Mouse (Mus musculus): ENCODE measurements around the gene Parva. TPM values are rescaled to one million over a fixed set of nuclear protein-coding genes. Genes with fewer than 3 reads are reported as not detected.

Gene Parva
- polyA plus RNA-seq, 1 experiment from 2014 or later = 26.2 TPM

GRCm38 (mm10) chr7:112634505-112635213 lies 207.4 kb downstream of the Parva start:
- WGBS = 88% methylated on average over 10 of the region's 10 CpGs
- no peak overlapping the region for H3K9ac ChIP-seq
- H3K36me3 ChIP-seq = no peaks in the 10 kb centered on the region
- no peak overlapping the region for H3K4me3 ChIP-seq
- no peak overlapping the region for H3K4me2 ChIP-seq
- H3K4me1 ChIP-seq (replicated peaks) = no peaks in the 10 kb centered on the region
- ATAC-seq (ENCODE audit: low read depth) = no peak
- 0 out of 2 replicates have a peak, but pooled peaks cover 2% of the 10 kb centered on the region for H3K9me3 ChIP-seq
- H3K27ac ChIP-seq (replicated peaks) = no peak overlapping the region
- no peaks in the 10 kb centered on the region for H3K27me3 ChIP-seq

DNA sequence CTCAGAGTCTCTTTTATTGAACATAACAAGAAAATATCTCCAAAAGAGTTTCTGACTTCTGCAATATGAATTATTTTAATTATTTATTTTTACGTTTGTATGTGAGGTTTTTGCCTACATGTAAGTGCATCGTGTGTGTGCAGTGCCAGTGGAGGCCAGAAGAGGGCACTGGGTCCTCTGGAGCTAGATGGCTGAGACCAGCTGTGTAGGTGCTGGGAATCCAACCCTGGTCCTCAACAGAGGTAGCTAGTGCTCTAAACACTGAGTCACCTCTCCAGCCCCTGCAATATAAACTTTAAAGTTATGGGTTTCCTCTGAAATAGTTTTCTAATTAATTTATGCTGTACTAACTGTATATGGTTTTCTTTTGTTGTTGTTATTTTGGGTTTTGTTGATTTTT lies 208.6 kb downstream of the Parva start:
- Histone ChIP-seq H3K27me3 (no peaks in the 10 kb centered on the region), H3K4me3 (no peak overlapping the region), H3K9me3 (0 out of 2 replicates have a peak, but pooled peaks cover 2% of the 10 kb centered on the region), H3K36me3 (no peaks in the 10 kb centered on the region), H3K4me2 (no peak overlapping the region), H3K4me1 (replicated peaks) (no peaks in the 10 kb centered on the region), H3K27ac (replicated peaks) (no peak overlapping the region), H3K9ac (no peak overlapping the region)
- 94% methylated on average over 2 of the region's 2 CpGs for WGBS
- ATAC-seq (ENCODE audit: low read depth) = no peak

Other genes starting within 250 kb of the Parva start
- gene Mical2, start 201.6 kb upstream of the Parva start, polyA plus RNA-seq (2015; fragmentation: Nextera tagmentation; extraction: Ambion mirVana) = 1.9 and 2.5 TPM in 2 replicates

Data from neural tube, embryonic 13.5 days (tissue).